Mouse (Mus musculus) liver (tissue): ENCODE measurements around the gene Fam168a.

ENCODE experiments used
- DNase-seq: peaks from one replicate; pipeline ENCODE4 v3.0.0-alpha.2; 2020; ENCODE audit warnings: mixed read lengths

Gene Fam168a

DNA sequence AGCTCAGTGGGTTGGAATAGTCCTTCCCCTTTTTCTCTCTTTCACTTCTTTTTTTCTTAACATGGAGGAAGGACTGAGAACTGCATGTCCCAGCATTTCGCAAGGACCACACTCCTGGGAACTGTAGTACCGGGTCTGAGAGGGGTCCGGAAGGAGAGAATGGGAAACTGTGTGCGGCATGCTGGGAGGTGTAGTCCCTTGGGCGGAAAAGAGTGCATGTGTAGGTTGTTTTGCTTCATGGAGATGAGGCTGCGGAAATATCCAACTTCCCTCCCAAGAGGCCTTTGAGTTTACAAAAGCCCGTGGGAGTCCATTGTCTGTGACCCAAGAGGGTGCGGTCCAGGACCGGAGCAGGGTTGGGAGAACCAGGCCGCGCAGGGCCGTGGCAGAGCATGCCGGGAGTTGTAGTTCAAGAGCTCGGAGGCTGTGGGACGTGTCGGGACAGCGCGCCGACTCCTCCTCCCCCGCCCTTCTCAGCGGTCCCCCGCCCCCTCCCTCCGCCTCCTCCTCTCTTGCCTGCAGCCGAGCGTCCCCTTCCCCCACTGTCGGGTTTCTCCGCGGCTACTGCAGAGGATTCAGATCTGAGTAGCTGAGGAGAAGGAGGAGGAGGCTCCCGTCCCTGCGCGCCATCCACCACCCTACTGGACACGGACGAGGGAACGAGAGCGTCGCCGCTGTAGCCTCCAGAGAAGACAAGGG, at the start of gene Fam168a:
Gene Fam168a (plus strand): TSS at position 493 of the 699 bp plus-strand sequence.
- DNase-seq: peak; percentile 95

DNA sequence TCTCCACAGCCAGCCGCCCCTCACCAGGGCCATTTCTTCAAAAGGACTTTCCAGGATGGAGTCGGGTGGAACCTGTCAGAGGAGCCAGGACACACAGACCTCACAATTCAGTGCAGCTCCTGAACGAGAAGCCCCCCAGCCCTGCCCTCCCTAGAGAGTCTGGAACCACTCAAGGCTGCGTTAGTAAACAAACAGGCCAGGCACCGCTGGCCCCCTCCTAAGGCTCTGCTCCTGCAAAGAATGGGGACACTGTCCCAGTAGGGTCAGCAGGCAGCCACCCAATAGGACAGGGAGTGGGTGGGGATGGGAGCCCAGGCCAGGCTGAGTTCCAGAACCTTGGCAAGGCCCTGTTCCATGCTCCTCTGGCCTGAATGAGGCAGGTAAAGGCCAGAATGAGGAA, 49.7 kb upstream of the Fam168a start:
- DNase-seq: no peak

DNA sequence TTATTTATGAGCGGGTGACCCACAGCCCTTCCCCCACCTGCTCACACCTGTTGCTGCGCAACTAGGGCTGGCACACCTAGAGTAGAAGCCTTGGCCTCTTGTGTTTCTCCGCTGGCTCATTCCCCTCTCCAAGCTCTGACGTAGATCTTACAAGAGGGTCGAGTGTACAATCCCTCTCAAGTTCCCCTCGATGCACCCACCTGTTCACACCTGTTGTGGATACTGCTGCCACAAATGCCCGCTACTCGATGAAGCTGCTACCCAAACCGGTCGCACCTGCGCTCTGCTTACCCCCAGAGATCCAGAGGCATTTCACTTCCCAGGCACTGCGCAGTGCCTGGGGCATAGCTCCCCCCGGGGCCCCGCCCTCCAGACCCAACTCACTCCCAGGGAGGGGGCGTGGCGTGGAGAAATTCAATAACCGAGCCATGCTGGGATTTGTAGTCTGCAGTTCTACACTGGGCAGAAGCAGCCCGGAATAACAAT, 48.3 kb upstream of the Fam168a start:
- peak; percentile 52 for DNase-seq

DNA sequence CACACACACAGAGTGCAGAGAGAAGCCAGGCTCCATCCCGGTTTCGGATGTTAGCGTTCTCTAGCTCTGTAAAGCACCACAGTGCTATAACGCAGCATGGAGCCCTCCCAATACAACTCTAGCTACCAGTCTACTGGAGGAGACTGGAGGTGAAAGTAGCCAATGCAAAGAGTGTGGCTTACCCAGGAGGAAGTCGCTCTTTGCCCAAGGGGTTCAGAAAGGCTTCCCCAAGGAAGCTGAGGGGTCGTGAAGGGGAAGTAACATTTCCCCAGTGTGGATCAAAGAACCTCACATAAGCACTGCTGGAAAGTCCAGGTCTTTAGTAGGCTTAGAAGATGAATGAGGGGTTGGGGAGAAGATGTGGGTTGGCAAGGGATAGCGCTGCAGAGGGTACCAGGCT, 45.2 kb upstream of the Fam168a start:
- DNase-seq: no peak

DNA sequence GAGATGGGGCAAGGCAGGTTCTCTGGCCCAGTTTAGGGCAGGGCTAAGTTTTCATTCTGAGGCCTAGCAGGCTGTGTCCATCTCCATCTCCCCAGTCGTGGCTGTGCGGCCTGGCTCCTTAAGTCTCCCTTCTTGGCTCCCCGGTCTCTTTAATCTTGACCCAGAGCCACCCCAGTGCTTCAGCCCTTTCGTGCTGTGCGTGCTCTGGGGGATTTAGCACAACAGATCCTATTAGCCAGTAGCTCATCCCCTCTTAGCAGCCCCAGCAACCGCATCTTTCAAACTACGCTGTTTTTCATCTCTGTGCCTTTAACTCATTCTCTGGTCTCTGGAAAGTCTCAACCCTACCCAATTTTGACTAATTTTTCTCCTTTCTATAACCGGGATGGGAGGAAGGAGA, 44.2 kb upstream of the Fam168a start, which contains the start of gene Plekhb1:
Gene Plekhb1 (minus strand): TSS at position 184 of the 400 bp plus-strand sequence.
- no peak for DNase-seq

DNA sequence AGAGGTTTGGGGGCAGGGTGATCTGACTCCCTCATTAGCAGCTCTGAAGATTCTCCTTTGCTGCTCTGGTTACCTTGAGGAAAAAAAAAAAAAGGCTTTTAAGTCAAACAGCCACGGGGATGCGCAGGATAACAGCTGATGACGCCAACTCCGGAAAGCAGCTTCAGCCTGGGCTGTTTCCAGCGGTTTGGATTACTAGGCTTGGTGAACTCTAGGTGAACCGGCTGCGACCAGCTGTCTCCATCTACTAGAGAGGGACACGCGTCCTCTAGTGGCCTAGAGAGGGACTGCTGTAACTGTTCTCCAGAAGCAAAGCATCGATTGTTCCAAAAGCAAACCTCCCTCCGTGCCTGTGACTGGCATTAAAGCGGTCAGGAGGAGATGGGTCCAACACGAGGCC, 43.2 kb upstream of the Fam168a start:
- DNase-seq: peak; percentile 85

DNA sequence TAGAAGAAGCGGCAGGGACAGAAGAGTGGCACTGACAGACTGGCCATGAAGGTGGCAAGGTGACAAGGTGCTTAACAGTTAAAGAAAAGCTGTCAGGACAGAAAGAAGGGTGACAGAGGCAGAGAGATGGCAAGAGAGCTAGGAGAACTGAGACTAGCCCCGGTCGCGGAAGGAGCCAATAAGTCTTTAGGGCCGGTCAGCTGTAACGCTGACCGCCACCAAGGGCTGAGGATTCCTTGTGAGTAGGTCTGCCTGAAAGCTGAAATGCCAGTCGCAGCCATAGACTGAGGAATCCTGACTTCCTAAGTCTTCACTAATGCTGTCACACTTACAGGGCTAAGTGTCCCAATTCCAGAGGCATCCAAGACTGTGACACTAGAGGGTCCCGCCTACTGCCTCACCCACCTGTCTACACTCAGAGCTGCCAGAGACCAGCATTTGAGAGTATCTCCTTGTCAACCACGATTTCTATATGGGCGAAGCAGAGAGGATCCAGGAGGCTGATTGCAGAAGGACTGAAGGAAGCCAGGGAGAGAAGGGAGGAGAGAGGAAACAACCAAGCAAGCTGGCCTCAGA, 42.6 kb upstream of the Fam168a start:
- no peak for DNase-seq

DNA sequence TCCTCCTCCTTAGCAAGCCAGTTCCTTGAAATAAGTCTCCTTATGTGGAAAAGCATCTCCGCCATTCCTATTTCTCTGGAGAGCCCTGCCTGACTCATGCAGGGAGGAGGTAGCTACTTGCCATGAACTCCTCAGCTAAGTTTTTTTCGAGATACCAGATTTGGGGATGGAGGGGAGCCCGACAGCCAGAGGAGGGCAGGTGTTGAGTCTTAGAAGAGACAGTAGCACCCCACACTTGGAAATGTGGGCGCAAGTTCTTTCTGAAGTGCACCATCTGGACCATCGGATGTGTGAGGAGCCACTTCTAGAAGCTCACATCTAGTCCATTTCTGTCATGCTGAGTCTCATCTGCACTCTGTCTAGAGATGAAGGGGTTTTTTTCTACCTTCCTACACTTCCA, 35.8 kb upstream of the Fam168a start:
- DNase-seq: no peak

DNA sequence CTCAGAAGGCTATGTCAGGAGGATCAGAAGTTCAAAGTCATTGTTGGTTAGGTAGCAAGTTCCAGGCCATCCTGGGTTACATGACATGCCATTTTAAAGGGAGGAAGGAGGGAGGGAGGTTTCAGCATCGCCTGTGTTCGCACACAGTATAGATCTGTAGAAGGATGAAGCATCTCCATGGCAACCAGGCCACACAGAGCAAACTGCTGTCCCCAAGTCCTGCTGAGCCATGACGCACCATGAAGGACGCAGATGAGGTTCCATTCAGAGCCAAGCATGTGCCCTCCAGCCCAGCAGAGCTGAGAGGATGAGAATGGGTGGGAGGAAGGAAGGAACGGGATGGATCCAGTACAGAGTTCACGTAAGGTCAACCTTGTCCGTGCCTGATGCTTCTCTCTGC, 33.0 kb upstream of the Fam168a start:
- no peak for DNase-seq

DNA sequence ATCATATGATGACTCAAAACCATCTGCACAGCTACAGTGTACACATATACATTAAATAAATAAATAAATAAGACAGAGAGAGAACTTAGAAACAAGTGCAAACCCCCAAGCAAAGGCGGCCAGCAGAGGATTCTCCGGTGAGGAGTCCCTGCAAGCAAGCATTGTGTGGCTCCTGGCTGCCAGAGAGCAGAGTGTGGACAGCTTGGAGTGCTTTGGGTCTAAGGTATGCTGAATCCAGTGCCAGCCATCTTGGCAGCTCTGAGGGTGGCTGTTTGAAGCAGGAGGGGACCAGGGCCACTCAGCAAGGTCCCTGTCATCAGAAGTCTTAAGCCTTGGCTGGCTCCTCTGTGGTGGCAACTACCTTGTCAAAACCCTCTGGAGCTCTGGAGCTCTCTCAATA, 31.5 kb upstream of the Fam168a start:
- DNase-seq: no peak

DNA sequence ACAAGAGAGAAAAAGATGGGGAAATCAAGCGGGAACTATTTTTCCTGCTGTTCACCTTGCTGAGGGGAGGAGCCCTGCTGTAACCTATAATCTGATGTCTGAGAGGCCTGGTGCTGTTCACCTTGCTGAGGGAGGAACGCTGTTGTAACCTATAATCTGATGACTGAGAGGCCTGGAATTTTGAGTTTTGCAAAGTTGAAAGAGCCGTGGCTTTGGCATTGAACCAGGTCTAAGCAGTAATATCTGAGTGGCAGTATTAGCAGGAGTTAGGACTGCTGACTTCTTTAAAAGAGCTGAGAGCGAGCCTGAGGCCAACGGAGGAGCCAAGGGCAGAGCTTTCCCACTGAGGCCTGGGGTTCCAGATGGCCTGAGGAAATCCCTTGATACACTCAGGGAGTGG, 28.4 kb upstream of the Fam168a start:
- DNase-seq: no peak

DNA sequence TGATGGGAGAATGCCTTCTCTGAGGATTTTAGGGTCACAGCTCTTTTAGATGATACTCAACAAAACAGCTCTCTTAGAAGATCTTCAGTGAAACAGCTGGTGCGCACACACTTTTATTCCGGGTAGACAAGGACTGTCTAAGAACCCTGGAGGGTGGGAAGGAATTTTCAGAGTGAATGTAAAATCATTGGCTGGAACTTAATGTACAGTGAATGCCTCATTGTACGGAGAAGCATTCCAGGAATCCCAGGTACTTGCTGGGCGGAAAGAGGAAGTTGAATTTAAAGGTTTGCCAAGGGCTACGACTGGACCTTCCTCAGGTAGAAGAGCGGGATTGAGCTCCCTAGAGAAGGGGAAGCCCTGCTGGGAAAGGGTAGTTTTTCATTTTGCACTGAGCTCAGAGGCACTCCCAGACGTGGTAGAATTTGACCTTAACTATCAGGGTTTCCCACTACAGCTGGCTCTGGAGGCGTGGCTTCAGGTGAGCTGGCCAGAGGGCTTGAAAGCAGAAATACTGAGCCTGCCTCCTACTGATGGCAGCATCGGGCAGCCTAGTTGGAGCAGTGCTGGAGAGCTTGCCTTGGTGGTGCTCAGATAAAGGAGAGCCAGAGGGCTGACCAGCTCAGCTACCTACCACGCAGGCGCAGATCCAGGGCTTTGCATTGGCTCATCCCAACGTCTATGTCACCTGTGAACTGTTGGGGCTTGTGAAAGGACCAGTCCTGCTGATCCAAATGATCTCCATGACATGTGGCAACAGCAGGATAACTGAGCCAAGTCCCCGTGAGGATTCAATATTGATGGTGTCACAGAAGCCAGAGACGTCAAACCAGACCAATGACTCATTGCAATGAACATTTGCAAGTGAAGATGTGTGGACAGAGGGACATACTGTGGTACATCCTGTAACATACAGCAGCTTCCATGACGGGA, 27.2 kb upstream of the Fam168a start:
- DNase-seq: peak; percentile 23

DNA sequence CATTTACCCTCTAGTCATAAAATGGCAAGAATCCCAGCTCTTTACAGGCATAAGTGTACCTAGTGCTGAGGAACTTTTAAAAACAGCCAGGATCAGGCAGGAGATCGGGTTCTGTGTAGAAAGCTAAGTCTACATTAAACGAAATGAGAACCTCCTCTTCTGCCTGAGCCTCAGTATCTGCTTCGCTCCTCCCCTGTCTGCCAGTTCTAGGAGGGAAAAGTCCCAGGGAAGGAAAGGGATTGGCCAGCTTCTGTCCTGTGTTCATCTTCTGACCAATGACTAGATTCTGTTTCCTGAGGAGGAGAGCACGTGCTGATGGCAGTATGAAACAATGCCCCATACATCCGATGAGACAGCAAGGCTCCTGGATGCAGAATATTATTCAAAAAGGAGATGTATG, 25.3 kb upstream of the Fam168a start:
- no peak for DNase-seq

DNA sequence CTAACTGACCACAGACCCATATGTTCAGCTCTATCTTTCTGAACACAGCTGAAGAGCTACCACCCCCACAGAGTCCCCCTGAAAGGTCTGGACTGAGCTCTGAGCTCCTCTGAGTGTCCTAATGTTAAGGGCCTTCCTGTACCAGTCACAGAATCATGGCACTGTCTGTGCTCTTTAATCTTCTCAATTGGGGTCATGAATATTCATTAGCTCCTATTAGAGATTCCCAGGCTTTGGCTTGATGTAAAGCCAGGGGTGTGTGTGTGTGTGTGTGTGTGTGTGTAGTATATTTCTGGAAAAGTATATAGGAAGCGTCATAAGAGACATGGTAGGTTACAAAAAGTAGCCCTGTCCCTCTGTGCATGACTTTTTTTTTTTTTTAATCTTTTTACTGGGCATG, 23.2 kb upstream of the Fam168a start:
- DNase-seq: no peak

DNA sequence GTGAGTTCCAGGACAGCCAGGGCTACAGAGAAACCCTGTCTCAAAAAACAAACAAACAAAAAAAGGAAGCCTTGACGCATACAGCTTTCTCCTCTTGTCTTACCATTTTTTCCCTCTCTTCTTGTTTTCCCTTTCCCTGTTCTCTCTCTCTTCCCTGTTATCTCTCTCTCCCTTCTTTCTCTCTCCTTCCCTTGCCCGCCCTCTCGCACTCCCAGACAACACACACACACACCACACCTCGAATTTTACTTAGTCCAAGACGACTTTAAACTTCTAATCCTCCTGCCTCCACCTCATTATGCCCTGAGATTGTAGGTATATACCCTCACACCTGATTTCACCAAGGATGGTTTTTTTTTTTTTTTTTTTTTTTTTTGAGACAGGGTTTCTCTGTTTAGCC, 22.4 kb upstream of the Fam168a start:
- peak; percentile 55 for DNase-seq

DNA sequence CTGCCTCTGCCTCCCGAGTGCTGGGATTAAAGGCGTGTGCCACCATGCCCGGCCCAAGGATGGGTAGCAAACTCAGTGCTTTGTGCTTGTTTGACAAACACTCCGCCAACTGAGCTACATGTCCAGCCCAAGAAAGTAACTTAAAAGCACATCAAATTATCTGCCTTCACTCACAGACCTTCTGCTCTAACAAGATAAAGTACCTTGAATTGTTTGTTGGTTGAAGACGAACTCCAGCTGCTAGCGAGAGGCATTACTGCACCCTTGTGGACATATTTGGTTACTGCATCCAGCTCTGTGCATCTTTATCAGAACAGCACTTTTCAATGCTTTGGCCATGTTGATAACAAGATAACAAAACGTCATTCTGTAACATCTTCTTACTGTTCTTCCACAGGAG, 21.9 kb upstream of the Fam168a start:
- DNase-seq: peak; percentile 79

DNA sequence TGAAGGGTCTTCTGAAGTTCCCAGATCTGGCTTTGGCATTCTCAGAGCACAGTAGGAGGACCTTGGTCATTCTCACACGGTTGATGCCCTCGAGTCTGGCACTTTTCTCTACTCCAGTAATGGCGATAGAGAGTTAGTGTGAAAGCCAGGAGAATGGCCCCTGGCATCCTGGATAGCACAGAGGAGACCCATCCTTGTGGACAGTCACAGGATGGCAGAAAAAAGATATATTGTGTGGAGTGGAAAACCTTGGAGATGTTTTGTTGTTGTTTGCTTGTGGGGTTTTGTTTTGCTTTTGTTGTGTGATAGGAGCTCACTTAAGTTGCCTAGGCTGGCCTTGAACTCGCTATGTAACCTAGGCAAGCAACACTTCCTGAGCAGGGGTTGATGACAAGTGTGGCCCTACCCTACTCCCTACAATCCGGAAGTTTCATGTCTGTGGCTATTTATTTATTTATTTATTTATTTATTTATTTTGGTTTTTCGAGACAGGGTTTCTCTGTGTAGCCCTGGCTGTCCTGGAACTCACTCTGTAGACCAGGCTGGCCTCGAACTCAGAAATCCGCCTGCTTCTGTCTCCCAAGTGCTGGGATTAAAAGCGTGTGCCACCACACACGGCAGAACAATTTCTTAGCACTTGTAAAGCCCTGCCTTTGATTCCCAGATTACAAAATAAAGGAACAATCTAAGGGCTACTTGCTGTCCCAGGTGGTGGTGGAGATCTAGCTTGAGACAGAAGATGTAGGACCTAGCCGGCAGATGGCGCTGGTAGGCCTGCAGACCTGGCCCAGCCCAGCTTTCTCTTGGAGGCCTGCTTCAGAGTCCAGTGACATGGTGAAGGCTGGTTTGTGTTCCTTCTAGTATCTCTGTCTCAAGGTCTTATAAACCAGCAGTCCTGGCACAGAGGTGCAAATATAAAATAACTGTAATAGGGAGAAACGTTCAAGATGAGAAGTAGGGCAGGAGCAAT, 21.1 kb upstream of the Fam168a start:
- DNase-seq: peak; percentile 88

DNA sequence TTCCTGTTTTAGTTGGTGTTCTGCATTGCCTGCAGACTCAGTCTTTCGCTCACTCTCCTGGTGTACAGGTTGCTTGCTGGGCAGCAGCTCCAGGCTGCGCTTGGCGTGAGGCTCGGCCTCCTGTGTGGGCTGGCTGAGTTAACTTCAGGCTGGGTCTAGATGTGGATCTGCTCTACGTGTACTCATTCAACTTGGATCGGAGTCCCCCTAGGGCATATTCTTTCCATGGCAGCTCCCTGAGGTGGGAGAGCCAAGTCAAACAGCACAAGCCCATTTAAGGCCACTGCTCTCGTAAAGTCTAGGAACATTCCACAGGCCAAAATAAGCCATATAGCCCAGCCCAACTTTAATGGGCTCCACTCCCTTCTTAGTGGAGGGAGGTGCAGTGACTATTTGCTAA, 18.0 kb upstream of the Fam168a start:
- DNase-seq: no peak

DNA sequence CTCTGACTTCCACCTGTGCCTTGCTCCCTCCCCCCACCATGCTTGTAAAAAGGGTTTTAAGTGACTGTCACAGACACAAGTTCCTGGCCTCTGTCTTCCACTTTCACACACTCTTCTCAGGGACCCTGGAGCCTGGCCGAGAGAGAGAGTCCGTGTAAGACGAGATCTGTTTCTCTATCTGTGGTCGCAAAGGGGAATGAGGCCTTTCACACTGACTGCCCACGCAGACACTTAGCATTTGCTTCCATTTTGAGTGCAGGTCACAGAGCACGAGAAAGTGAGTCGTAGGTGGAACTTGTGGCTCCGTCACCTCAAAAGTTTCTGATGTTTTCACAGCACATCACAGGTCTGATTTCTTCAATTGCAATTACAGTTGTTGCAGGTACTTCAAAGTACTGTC, 13.2 kb upstream of the Fam168a start:
- DNase-seq: no peak

DNA sequence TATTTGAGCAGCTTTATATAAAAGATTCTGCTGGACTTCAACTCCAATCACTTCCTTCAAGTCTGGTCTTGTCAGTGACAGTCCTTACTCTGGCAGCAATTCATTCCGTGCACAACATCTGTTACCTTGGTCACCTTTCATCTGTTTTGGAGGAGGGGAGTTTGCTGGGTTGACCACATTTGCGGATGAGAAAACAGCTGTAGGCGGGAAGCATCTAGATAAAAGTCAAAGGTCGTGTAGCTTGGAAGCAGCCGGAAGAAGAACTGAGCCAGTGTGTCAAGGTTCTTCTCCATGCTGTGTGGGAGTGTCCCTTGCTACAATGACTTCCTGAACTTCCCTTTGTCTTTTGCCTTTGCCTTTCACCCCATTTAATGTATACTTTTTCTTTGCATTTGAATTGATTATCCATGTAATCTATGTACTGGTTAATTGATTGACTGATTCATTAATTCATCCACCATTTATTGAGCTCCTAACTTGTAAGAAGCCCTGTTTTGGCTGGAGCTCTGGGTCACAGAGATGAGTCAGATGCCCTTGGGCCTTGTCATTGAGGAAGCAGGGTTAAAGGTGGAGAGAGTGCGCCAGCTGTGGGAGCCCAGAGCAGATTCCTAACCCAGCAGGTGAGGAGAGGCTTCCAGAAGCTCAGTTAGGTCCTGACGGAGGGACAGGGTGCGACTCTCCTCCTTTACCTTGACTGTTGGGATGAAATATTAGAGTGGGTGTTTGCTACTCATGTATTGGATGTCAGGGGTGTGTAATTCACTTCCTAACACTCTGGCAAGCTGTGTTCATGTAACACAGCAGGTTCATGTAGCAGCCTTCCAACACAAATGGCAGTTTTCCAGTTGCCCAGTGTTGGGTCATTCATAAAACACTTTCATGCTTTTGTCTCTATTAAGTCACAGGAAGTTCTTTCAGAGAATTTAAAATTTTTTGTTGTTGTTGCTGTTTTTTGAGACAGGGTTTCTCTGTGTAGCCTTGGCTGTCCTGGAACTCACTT, 6.4 kb upstream of the Fam168a start:
- no peak for DNase-seq

DNA sequence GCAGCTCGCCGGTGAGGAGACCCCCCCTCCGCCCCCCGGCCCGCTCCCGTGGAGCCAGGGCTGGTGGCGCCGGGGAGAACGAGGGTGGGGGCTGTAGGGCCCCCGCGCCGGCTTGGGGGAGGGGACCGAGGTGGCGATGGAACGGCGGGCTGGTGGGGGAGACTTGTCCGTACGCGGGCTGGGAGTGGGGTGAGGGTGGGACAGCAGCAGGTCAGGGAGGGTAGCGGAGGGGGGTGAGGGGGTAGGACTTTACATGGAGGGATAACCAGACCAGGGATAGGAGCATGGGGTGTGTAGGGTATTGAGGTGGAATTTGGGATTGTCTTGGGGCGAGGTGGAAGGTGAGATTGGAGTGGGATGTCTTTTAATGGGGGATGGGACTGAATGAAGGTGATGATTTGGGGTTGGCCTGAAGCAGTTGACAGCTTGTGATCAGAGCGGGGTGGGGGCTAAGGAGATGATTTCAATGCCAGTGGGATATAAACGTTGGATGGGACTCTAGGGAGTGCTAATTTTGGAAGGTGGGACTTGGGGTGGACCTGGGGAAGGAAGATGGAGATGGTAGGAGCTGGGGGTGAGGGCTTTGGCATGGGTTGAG, 547 bp downstream of the Fam168a start:
- no peak for DNase-seq
